9 mouse cellular contexts compared by ENCODE assay signal in the genomic region with DNA sequence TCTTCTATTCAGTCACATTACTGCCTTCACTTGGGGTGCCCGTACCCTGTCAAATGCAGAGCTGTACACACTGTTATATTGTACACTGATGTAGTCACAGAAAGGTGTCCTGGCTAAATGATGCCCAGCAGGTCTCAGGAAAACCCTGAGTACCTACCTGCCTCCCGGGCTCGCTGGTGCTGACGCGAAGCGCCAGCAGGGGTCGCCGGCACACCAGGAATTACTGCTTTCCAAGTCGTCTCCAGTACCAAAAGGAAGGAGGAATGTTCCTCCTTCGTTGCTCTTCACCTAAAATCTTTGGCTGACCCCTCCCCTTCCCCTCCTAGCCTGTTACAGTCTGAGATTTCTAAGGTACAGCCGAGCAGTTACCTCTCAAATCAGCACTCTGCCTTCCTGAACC. TPM values are rescaled to one million over a fixed set of nuclear protein-coding genes. Genes with fewer than 3 reads are reported as not detected.
A peak's percentile ranks its signal among the peaks of the same experiment; 100 is the strongest.
DNase-seq lines count a peak whose midpoint lies in the region; ATAC-seq lines count a peak whose summit lies in the region.
"Had no signal": no experiment of that assay in that cellular context is flagged by ENCODE, and none has a peak within 500 bp of the region (broad histone marks: within the 10 kb centered on the region; RNA-seq: fewer than 3 reads in every experiment).

No protein-coding gene starts in this region.

- no peaks in the 10 kb centered on the region for H3K36me3 ChIP-seq in forebrain, embryonic 16.5 days (ENCODE audit: control insufficient read depth, insufficient read depth)
- H3K36me3 ChIP-seq in midbrain, embryonic 14.5 days (ENCODE audit: control insufficient read depth, insufficient read depth, low read length) = no peaks in the 10 kb centered on the region
- H3K36me3 ChIP-seq: liver, embryonic 15.5 days had no signal

- no peak overlapping the region for H3K27ac ChIP-seq in forebrain, embryonic 16.5 days (ENCODE audit: low read length)
- H3K27ac ChIP-seq in midbrain, embryonic 14.5 days (replicated peaks; ENCODE audit: low read depth, low read length) = no peak overlapping the region
- H3K27ac ChIP-seq: liver, embryonic 15.5 days had no signal

- WGBS in forebrain, embryonic 16.5 days = 2% methylated on average over 11 of the region's 11 CpGs
- WGBS in midbrain, embryonic 14.5 days = 2% methylated on average over 11 of the region's 11 CpGs

- intact Hi-C loops in heart, postnatal 25 days (cut with DNase I) = loop anchor here (1.0 to 10.0 kb wide), 2 partner anchors 44 to 257 kb away; partner anchors contain the start of gene Hoxc11

- H3K4me2 ChIP-seq in forebrain, embryonic 16.5 days (ENCODE audit: low read length) = no peak overlapping the region
- no peak overlapping the region for H3K4me2 ChIP-seq in midbrain, embryonic 14.5 days (ENCODE audit: low read length)
- H3K4me2 ChIP-seq: liver, embryonic 15.5 days had no signal

- no peaks in the 10 kb centered on the region for H3K9me3 ChIP-seq in forebrain, embryonic 16.5 days (ENCODE audit: control insufficient read depth, low read length)
- H3K9me3 ChIP-seq in midbrain, embryonic 14.5 days (ENCODE audit: control insufficient read depth, low read length) = no peaks in the 10 kb centered on the region
- H3K9me3 ChIP-seq: liver, embryonic 15.5 days had no signal

- H3K4me3 ChIP-seq in forebrain, embryonic 16.5 days (replicated peaks; ENCODE audit: low read length) = no peak overlapping the region
- H3K4me3 ChIP-seq in midbrain, embryonic 14.5 days (replicated peaks; ENCODE audit: low read depth, low read length) = no peak overlapping the region
- H3K4me3 ChIP-seq: liver, embryonic 15.5 days had no signal

- peaks cover 40% of the 10 kb centered on the region for H3K27me3 ChIP-seq in forebrain, embryonic 16.5 days (replicated peaks; ENCODE audit: control insufficient read depth, insufficient read depth, low read length)
- H3K27me3 ChIP-seq in midbrain, embryonic 14.5 days (ENCODE audit: control insufficient read depth, insufficient read depth, low read length) = peaks cover 48% of the 10 kb centered on the region

- ATAC-seq in cerebellum, adult (ENCODE audit: insufficient number of reproducible peaks, low FRiP score, low TSS enrichment) = 0 out of 2 replicates have a peak, but pooled peaks have one; percentile 31
- peak; percentile 26; the same call in 1 of the 2 replicates for ATAC-seq in forebrain, embryonic 16.5 days
- ATAC-seq in midbrain, embryonic 14.5 days (ENCODE audit: low FRiP score, low TSS enrichment) = peak; percentile 6; the same call in 1 of the 2 replicates

- no peak overlapping the region for H3K9ac ChIP-seq in forebrain, embryonic 16.5 days (replicated peaks; ENCODE audit: low read depth, low read length)
- no peak overlapping the region for H3K9ac ChIP-seq in midbrain, embryonic 14.5 days (replicated peaks; ENCODE audit: low read length)
- H3K9ac ChIP-seq: liver, embryonic 15.5 days had no signal

- DNase-seq in heart, adult 18-20 months = peak; percentile 62 to 91
- DNase-seq in heart, postnatal 25 days (ENCODE audit: low spot score) = no peak
- peak; percentile 64 for DNase-seq in induced T-regulatory cell, adult 2 months (ENCODE audit: low read depth)
- DNase-seq in left cerebral cortex, adult 8-10 months (ENCODE audit: low spot score in 2 of 2) = peak; percentile 52 to 90
- DNase-seq in midbrain, embryonic 14.5 days = peak; percentile 87
- peak; percentile 33 to 37 for DNase-seq in spleen, postnatal 36 days (ENCODE audit: low spot score in 2 of 2)

- peaks cover 16% of the 10 kb centered on the region for H3K4me1 ChIP-seq in forebrain, embryonic 16.5 days (replicated peaks; ENCODE audit: control insufficient read depth, insufficient read depth, low read length)
- H3K4me1 ChIP-seq in midbrain, embryonic 14.5 days (ENCODE audit: control insufficient read depth, insufficient read depth, low read length) = peaks cover 13% of the 10 kb centered on the region; the same call in 1 of the 2 replicates
- H3K4me1 ChIP-seq: liver, embryonic 15.5 days had no signal

RNA-seq across cellular contexts. Expression of gene Calcoco1, which starts 23.8 kb away (rescaled TPM):
- total RNA-seq in heart, adult 18-20 months (2021) = 100 to 1,000 TPM; 105 to 119 TPM
- total RNA-seq in heart, postnatal 25 days (2021) = 100 to 1,000 TPM in 1 of 2 experiments, 10 to 100 TPM in 1; 93.5 to 106 TPM
- polyA plus RNA-seq in forebrain, embryonic 16.5 days (2015; fragmentation: Nextera tagmentation; extraction: Ambion mirVana) = 80.6 and 87.7 TPM in 2 replicates
- total RNA-seq in left cerebral cortex, adult 8-10 months (2022) = 10 to 100 TPM; 74.9 to 85.2 (median 82.2) TPM
- polyA plus RNA-seq in midbrain, embryonic 14.5 days (2014; fragmentation: Nextera tagmentation; extraction: Ambion mirVana) = 30.6 and 36.5 TPM in 2 replicates

RNA-seq across cellular contexts. Expression of gene Atp5g2, which starts 26.0 kb away (rescaled TPM):
- total RNA-seq in heart, adult 18-20 months (2021) = 10 to 100 TPM; 28.4 to 50.6 TPM
- total RNA-seq in heart, postnatal 25 days (2021) = 10 to 100 TPM; 38.9 to 50.4 TPM
- 50.4 and 56.5 TPM in 2 replicates for polyA plus RNA-seq in forebrain, embryonic 16.5 days (2015; fragmentation: Nextera tagmentation; extraction: Ambion mirVana)
- 10 to 100 TPM in 3 of 4 experiments, 1 to 10 TPM in 1; 8.4 to 19.1 (median 13.2) TPM for total RNA-seq in left cerebral cortex, adult 8-10 months (2022)
- polyA plus RNA-seq in midbrain, embryonic 14.5 days (2014; fragmentation: Nextera tagmentation; extraction: Ambion mirVana) = 69.8 and 72.3 TPM in 2 replicates
